Mouse (Mus musculus) monocyte, adult 59 days (primary cell): ENCODE results near the gene Phkg2. TPM values are rescaled to one million over a fixed set of nuclear protein-coding genes. Genes with fewer than 3 reads are reported as not detected.

Experiments
- total RNA-seq, 2 experiments: library from RNA; stranded (reverse); gene quantifications; one replicate each; pipeline ENCODE4 v1.2.4; 2023

The Phkg2 gene
- total RNA-seq, result 10 to 100 TPM; 83.2 to 90.2 TPM

GRCm38 (mm10) chr7:127572895-127573471, at the start of gene Phkg2:
Gene Phkg2, plus strand, starts transcription at chr7:127573340.

GRCm38 (mm10) chr7:127561340-127561858, 11.7 kb upstream of the Phkg2 start, which contains the start of gene Tmem265:
Gene Tmem265, plus strand, starts transcription at chr7:127561390.

GRCm38 (mm10) chr7:127588011-127588871, 15.1 kb downstream of the Phkg2 start, which contains the start of the genes Ccdc189 and Rnf40:
Gene Ccdc189, minus strand, starts transcription at chr7:127588595.
Gene Rnf40, plus strand, starts transcription at chr7:127588767.

GRCm38 (mm10) chr7:127614891-127615843, 42.0 kb downstream of the Phkg2 start, which contains the start of gene Zfp629:
Gene Zfp629, minus strand, starts transcription at chr7:127615797.

Other genes starting within 250 kb of the Phkg2 start
- 1 to 10 TPM; 6.1 to 7.0 TPM for gene Zfp768, start 227.8 kb upstream of the Phkg2 start, total RNA-seq
- 1 to 10 TPM; 8.8 to 9.0 TPM for gene Zfp747, start 197.3 kb upstream of the Phkg2 start, total RNA-seq
- gene 9130019O22Rik, start 186.2 kb upstream of the Phkg2 start, total RNA-seq, result 1 to 10 TPM; 2.4 TPM
- gene E430018J23Rik, start 179.7 kb upstream of the Phkg2 start, total RNA-seq, result 1 to 10 TPM; 1.7 to 2.9 TPM
- 1 to 10 TPM; 5.4 to 6.3 TPM for gene Zfp764, start 166.5 kb upstream of the Phkg2 start, total RNA-seq
- gene Zfp688, start 151.3 kb upstream of the Phkg2 start, total RNA-seq, result 10 to 100 TPM in 1 of 2 experiments, 1 to 10 TPM in 1; 7.4 to 15.1 TPM
- gene Zfp689, start 124.2 kb upstream of the Phkg2 start, total RNA-seq, result 1 to 10 TPM; 2.3 to 3.3 TPM
- 100 to 1,000 TPM; 125 to 128 TPM for gene Prr14, start 113.7 kb upstream of the Phkg2 start, total RNA-seq
- gene Fbrs, start 94.1 kb upstream of the Phkg2 start, total RNA-seq, result 100 to 1,000 TPM; 278 to 299 TPM
- gene Srcap, start 61.4 kb upstream of the Phkg2 start, total RNA-seq, result 100 to 1,000 TPM; 120 to 128 TPM
- 10 to 100 TPM; 21.9 to 24.4 TPM for gene Gm42715, start 53.8 kb upstream of the Phkg2 start, total RNA-seq
- not detected for gene Tmem265, start 11.9 kb upstream of the Phkg2 start, total RNA-seq
- 1 to 10 TPM in 1 of 2 experiments, not detected in 1; 1.2 TPM for gene Ccdc189, start 15.3 kb downstream of the Phkg2 start, total RNA-seq
- 10 to 100 TPM; 70.9 to 74.4 TPM for gene Rnf40, start 15.4 kb downstream of the Phkg2 start, total RNA-seq
- 1 to 10 TPM; 4.9 to 6.7 TPM for gene Zfp629, start 42.5 kb downstream of the Phkg2 start, total RNA-seq
- 10 to 100 TPM; 38.5 to 43.9 TPM for gene Bcl7c, start 135.6 kb downstream of the Phkg2 start, total RNA-seq
- gene Ctf1, start 139.4 kb downstream of the Phkg2 start, total RNA-seq, result not detected
- not detected for gene Ctf2, start 158.8 kb downstream of the Phkg2 start, total RNA-seq
- 10 to 100 TPM in 1 of 2 experiments, 1 to 10 TPM in 1; 9.8 to 11.1 TPM for gene Fbxl19, start 171.2 kb downstream of the Phkg2 start, total RNA-seq
- 10 to 100 TPM; 52.5 to 54.7 TPM for gene Orai3, start 196.5 kb downstream of the Phkg2 start, total RNA-seq
- 10 to 100 TPM; 45.6 to 53.7 TPM for gene Setd1a, start 203.3 kb downstream of the Phkg2 start, total RNA-seq
- gene Gm49388, start 212.3 kb downstream of the Phkg2 start, total RNA-seq, result not detected
- 10 to 100 TPM; 26.3 to 30.0 TPM for gene Hsd3b7, start 227.3 kb downstream of the Phkg2 start, total RNA-seq